Mouse (Mus musculus) CH12.LX (cell line): ENCODE results near the gene Mrtfa.

Source experiments
- CTCF ChIP-seq, 2 experiments: IDR thresholded peaks in 1 of 2; conservative IDR thresholded peaks in 1 of 2; 2 replicates each; pipeline ENCODE4 v1.5.1; 2011 to 2012; ENCODE audit warnings: low read depth in 2 of 2, low read length in 2 of 2, improper control_type of control experiment in 1 of 2, inconsistent platforms in 1 of 2, mild to moderate bottlenecking in 1 of 2, moderate library complexity in 1 of 2
- E2F4 ChIP-seq: IDR thresholded peaks from 2 replicates; pipeline ENCODE4 v1.6.1; 2011; ENCODE audit warnings: low read depth, low read length, improper control_type of control experiment; ENCODE audit not compliant: insufficient replicate concordance
- EP300 ChIP-seq: IDR thresholded peaks from 2 replicates; pipeline ENCODE4 v1.6.1; 2011; ENCODE audit warnings: low read length, improper control_type of control experiment
- MAFK ChIP-seq: IDR thresholded peaks from 2 replicates; pipeline ENCODE4 v1.6.1; 2011; ENCODE audit warnings: low read length, improper control_type of control experiment; ENCODE audit not compliant: insufficient replicate concordance
- NRF1 ChIP-seq: IDR thresholded peaks from 2 replicates; pipeline ENCODE4 v1.6.1; 2014; ENCODE audit warnings: low read depth, mild to moderate bottlenecking, inconsistent platforms, low read length, improper control_type of control experiment, moderate library complexity
- POLR2A ChIP-seq: IDR thresholded peaks from 2 replicates; pipeline ENCODE4 v1.6.1; 2011; ENCODE audit warnings: low read depth, mild to moderate bottlenecking, improper control_type of control experiment, low read length
- RCOR1 ChIP-seq: conservative IDR thresholded peaks from 2 replicates; pipeline ENCODE4 v1.6.1; 2012; ENCODE audit warnings: low read depth, mild to moderate bottlenecking, inconsistent platforms, low read length, improper control_type of control experiment
- TCF12 ChIP-seq: IDR thresholded peaks from 2 replicates; pipeline ENCODE4 v1.6.1; 2014; ENCODE audit warnings: low read depth, mild to moderate bottlenecking, inconsistent platforms, low read length, improper control_type of control experiment
- USF1 ChIP-seq: IDR thresholded peaks from 2 replicates; pipeline ENCODE4 v1.6.1; 2014; ENCODE audit warnings: low read depth, mild to moderate bottlenecking, inconsistent platforms, low read length, improper control_type of control experiment
- ZKSCAN1 ChIP-seq: IDR thresholded peaks from 2 replicates; pipeline ENCODE4 v1.6.1; 2012; ENCODE audit warnings: low read depth, inconsistent platforms, low read length, improper control_type of control experiment, borderline replicate concordance
- ZMIZ1 ChIP-seq: IDR thresholded peaks from 2 replicates; pipeline ENCODE4 v1.6.1; 2012; ENCODE audit warnings: low read depth, mild to moderate bottlenecking, inconsistent platforms, low read length, improper control_type of control experiment
- ZNF384 ChIP-seq: IDR thresholded peaks from 2 replicates; pipeline ENCODE4 v1.6.1; 2012; ENCODE audit warnings: low read depth, low read length, improper control_type of control experiment, inconsistent platforms

DNA sequence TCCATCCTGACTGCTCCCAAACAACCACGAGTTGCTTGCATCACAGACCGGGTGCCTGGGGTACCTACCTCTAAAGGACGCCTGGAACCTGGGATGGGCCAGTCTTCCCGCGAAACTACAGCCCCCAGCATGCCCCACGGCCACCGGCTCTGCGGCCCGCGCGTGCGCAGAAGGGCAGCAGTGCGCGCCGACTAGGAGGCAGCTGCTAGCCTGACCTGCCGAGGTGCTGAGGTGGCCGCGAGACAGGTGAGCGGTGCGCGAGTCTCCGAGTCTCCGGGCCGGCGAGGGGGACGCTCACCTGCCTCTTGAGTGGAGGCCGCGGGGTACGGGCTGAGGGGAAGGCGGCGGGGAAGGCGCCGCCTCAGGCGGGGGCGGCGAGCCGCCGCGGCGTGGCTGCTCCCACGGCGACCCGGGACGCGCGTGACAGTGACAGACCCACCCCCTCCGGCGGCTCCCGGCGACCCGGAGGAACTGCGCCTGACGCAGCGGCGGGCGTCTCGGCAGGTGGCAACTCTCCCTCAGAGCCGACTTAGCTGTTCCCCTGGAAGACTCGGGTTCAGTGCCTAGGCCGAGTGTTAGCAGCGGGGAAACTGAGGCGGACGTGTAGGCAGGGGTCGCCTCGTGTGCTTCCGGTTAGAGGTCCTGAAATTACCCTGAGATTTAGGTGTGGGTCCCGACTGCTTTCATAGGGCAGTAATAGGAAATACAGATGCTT lies 212.8 kb downstream of the Mrtfa start, which contains the start of gene Sgsm3:
- TF ChIP-seq ZNF384 (no peak), ZKSCAN1 (no peak), EP300 (no peak), USF1 (no peak), TCF12 (peak; percentile 61; the same call in 1 of the 2 replicates), RCOR1 (no peak), POLR2A (peak; percentile 63), NRF1 (peak; percentile 97), CTCF (conservative IDR thresholded peaks at IDR 0.05 in 1 of 2, IDR thresholded peaks at IDR 0.05 in 1 of 2; ENCODE audit: low read depth in 2 of 2, low read length in 2 of 2) (no peak), E2F4 (no peak), ZMIZ1 (peak; percentile 73), MAFK (no peak)
